Mouse (Mus musculus): ENCODE measurements around the gene Tet2.

Tet2 gene

GRCm38 (mm10) chr3:133462059-133462458, 82.9 kb downstream of the Tet2 start:
- in situ Hi-C loops (cut with MboI, MseI): loop anchor here (10.0 kb wide), 1 partner anchor 1583 kb away; no protein-coding TSS in a partner anchor

- in situ Hi-C loops (cut with MboI, MseI): no loop called here
These were observed 85.8 kb downstream of the Tet2 start for GRCm38 (mm10) chr3:133459174-133459573.

- in situ Hi-C loops (cut with MboI, MseI): no loop called here
These were observed 91.0 kb downstream of the Tet2 start for GRCm38 (mm10) chr3:133453896-133454295.

- in situ Hi-C loops (cut with MboI, MseI): no loop called here
These were observed 108.0 kb downstream of the Tet2 start for GRCm38 (mm10) chr3:133436919-133437320.

GRCm38 (mm10) chr3:133436279-133436860, 108.6 kb downstream of the Tet2 start:
- in situ Hi-C loops (cut with MboI, MseI): no loop called here

GRCm38 (mm10) chr3:133435774-133436148, 109.2 kb downstream of the Tet2 start:
- in situ Hi-C loops (cut with MboI, MseI): no loop called here

GRCm38 (mm10) chr3:133435141-133435773, 109.7 kb downstream of the Tet2 start:
- in situ Hi-C loops (cut with MboI, MseI): no loop called here

- in situ Hi-C loops (cut with MboI, MseI): no loop called here
These were observed 115.4 kb downstream of the Tet2 start for GRCm38 (mm10) chr3:133429394-133430173.

- in situ Hi-C loops (cut with MboI, MseI): no loop called here
These were observed 116.9 kb downstream of the Tet2 start for GRCm38 (mm10) chr3:133428003-133428402.

GRCm38 (mm10) chr3:133423073-133423472, 121.9 kb downstream of the Tet2 start:
- in situ Hi-C loops (cut with MboI, MseI): no loop called here

- in situ Hi-C loops (cut with MboI, MseI): no loop called here
These were observed 130.2 kb downstream of the Tet2 start for GRCm38 (mm10) chr3:133414747-133415146.

Measured in T-helper 1 cell (primary cell).